Mouse (Mus musculus): ENCODE measurements at regions not wholly inside any gene's neighbourhood (a gene's known extent, or its start where the extent isn't known, plus 50 kb on each side); places are given as distances from the start of the nearest gene placed in this dataset.

DNA sequence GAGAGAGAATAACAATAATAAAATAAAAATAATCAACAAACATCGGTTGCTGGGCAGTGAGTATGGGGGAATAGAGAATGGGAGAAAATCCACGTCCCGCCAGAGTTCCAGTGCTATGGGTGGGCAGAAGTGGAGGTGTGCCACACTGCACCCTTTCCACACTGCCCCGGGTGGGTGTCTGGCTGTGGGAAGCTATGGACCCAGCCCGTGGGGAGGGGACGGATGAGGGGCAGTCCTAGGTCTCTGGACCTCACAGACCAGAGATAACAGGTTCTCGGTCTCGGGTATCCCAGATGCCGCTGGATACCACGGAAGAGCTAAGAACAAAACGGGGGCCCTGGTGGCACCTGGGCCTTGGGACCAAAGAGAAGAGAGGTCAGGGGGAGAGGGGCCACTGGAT is 2781.0 kb downstream of the 9330182O14Rik start:
- TF ChIP-seq CTCF (IDR thresholded peaks at IDR 0.05; ENCODE audit: low read depth) = no peak
- TF ChIP-seq EP300 (IDR thresholded peaks at IDR 0.05; ENCODE audit: low read depth) = no peak
